Mouse (Mus musculus): Measurements from ENCODE around the gene Gm42906. TPM values are rescaled to one million over a fixed set of nuclear protein-coding genes. Genes with fewer than 3 reads are reported as not detected.

The Gm42906 gene
- polyA plus RNA-seq, 1 experiment from 2014 or later, result not detected

DNA sequence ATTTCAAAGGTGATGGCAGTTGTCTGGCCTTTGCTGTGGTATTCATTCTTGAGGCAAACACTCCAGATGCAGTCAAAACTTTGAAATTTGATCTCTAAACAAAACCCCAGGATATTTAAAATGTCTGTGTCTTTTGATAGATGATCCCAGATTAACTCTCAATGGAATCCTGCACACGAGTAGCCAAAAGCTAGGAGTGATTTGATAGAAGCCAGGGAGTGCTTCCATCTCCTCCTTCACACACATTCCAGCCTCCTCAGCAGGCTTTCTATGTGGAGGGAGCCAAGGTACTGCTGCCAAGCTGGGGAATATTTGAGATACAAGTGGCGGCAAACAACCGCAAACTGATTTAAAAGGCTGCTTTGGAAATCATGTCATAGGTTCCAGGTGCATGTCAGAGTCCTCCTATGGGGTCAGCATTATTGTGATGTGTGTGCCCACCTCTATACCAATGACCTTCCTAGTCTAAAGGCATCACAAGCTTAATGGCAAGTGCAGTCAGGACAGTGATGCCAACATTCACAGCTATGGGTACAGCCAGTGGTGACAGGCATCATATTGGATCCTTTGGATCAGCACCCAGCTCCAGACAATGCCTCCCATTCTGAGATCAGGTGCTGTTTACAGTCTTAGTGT is 234.0 kb downstream of the Gm42906 start:
- Histone ChIP-seq H3K4me3 (ENCODE audit: low read length) (no peak overlapping the region), H3K9me3 (ENCODE audit: control insufficient read depth, low read length) (no peaks in the 10 kb centered on the region), H3K9ac (ENCODE audit: low read length) (no peak overlapping the region), H3K4me1 (replicated peaks; ENCODE audit: control insufficient read depth, insufficient read depth, low read length) (peaks cover 9% of the 10 kb centered on the region; the same call in 1 of the 2 replicates), H3K36me3 (ENCODE audit: control insufficient read depth, insufficient read depth, low read length) (no peaks in the 10 kb centered on the region), H3K4me2 (ENCODE audit: low read depth, low read length) (no peak overlapping the region), H3K27me3 (ENCODE audit: control insufficient read depth, insufficient read depth, low read depth, low read length) (no peaks in the 10 kb centered on the region), H3K27ac (ENCODE audit: low read length) (no peak overlapping the region)
- whole genome bisulfite sequencing, result 32% methylated on average over 3 of the region's 3 CpGs
- ATAC-seq (ENCODE audit: low read depth), result peak; percentile 44

GRCm38 (mm10) chr5:151192266-151192665 is 235.7 kb downstream of the Gm42906 start:
- no peak overlapping the region for H3K4me2 ChIP-seq (ENCODE audit: low read depth, low read length)
- H3K27ac ChIP-seq (ENCODE audit: low read length), result no peak overlapping the region
- 58% methylated on average over 2 of the region's 2 CpGs for WGBS
- ATAC-seq (ENCODE audit: low read depth), result no peak
- peaks cover 9% of the 10 kb centered on the region; the same call in 1 of the 2 replicates for H3K4me1 ChIP-seq (replicated peaks; ENCODE audit: control insufficient read depth, insufficient read depth, low read length)
- no peaks in the 10 kb centered on the region for H3K9me3 ChIP-seq (ENCODE audit: control insufficient read depth, low read length)
- no peaks in the 10 kb centered on the region for H3K27me3 ChIP-seq (ENCODE audit: control insufficient read depth, insufficient read depth, low read depth, low read length)
- no peak overlapping the region for H3K4me3 ChIP-seq (ENCODE audit: low read length)
- no peaks in the 10 kb centered on the region for H3K36me3 ChIP-seq (ENCODE audit: control insufficient read depth, insufficient read depth, low read length)
- no peak overlapping the region for H3K9ac ChIP-seq (ENCODE audit: low read length)

- Histone ChIP-seq H3K36me3 (ENCODE audit: control insufficient read depth, insufficient read depth, low read length) (no peaks in the 10 kb centered on the region), H3K4me3 (ENCODE audit: low read length) (no peak overlapping the region), H3K4me1 (replicated peaks; ENCODE audit: control insufficient read depth, insufficient read depth, low read length) (peaks cover 6% of the 10 kb centered on the region; the same call in 1 of the 2 replicates), H3K9ac (ENCODE audit: low read length) (no peak overlapping the region), H3K27me3 (ENCODE audit: control insufficient read depth, insufficient read depth, low read depth, low read length) (no peaks in the 10 kb centered on the region), H3K4me2 (ENCODE audit: low read depth, low read length) (peak overlapping the region; percentile 85), H3K27ac (ENCODE audit: low read length) (no peak overlapping the region), H3K9me3 (ENCODE audit: control insufficient read depth, low read length) (no peaks in the 10 kb centered on the region)
- WGBS, result 66% methylated on average over 5 of the region's 5 CpGs
- no peak for ATAC-seq (ENCODE audit: low read depth)
Observed at GRCm38 (mm10) chr5:151190764-151191163, 237.2 kb downstream of the Gm42906 start.

GRCm38 (mm10) chr5:151189789-151190378 is 238.1 kb downstream of the Gm42906 start:
- Histone ChIP-seq H3K9me3 (ENCODE audit: control insufficient read depth, low read length) (no peaks in the 10 kb centered on the region), H3K27me3 (ENCODE audit: control insufficient read depth, insufficient read depth, low read depth, low read length) (no peaks in the 10 kb centered on the region), H3K4me2 (ENCODE audit: low read depth, low read length) (peak overlapping the region; percentile 85), H3K4me3 (ENCODE audit: low read length) (peak overlapping the region; percentile 85), H3K9ac (ENCODE audit: low read length) (peak overlapping the region; percentile 82), H3K27ac (ENCODE audit: low read length) (peak overlapping the region; percentile 85), H3K4me1 (replicated peaks; ENCODE audit: control insufficient read depth, insufficient read depth, low read length) (peaks cover 8% of the 10 kb centered on the region; the same call in 1 of the 2 replicates), H3K36me3 (ENCODE audit: control insufficient read depth, insufficient read depth, low read length) (no peaks in the 10 kb centered on the region)
- WGBS, result under 1% methylated on average over 27 of the region's 27 CpGs
- ATAC-seq (ENCODE audit: low read depth), result peak; percentile 95

- no peaks in the 10 kb centered on the region for H3K9me3 ChIP-seq (ENCODE audit: control insufficient read depth, low read length)
- peak overlapping the region; percentile 82 for H3K9ac ChIP-seq (ENCODE audit: low read length)
- H3K4me1 ChIP-seq (replicated peaks; ENCODE audit: control insufficient read depth, insufficient read depth, low read length), result peaks cover 8% of the 10 kb centered on the region; the same call in 1 of the 2 replicates
- H3K27ac ChIP-seq (ENCODE audit: low read length), result peak overlapping the region; percentile 85
- H3K36me3 ChIP-seq (ENCODE audit: control insufficient read depth, insufficient read depth, low read length), result no peaks in the 10 kb centered on the region
- WGBS, result 7% methylated on average over 3 of the region's 3 CpGs
- peak overlapping the region; percentile 85 for H3K4me2 ChIP-seq (ENCODE audit: low read depth, low read length)
- no peaks in the 10 kb centered on the region for H3K27me3 ChIP-seq (ENCODE audit: control insufficient read depth, insufficient read depth, low read depth, low read length)
- no peak for ATAC-seq (ENCODE audit: low read depth)
- peak overlapping the region; percentile 85 for H3K4me3 ChIP-seq (ENCODE audit: low read length)
Observed at GRCm38 (mm10) chr5:151189321-151189720, 238.6 kb downstream of the Gm42906 start.

DNA sequence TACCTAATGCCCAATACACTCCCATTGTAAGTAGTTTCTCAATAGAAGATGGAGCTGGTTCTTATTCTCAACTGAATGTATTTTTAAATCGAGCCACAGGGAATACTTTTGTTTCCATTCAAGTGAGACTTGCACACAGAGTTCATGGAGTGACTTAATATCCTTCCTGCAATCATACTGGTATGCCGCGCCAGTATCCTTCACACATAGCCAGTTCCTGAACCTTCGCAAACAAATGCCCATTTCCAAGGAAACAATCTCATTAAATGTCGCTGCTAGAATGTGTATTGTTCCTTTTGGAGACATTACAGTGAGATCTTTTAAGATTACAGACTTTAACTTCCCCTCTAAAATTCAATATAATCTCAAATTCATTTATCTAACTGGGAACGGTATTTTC is 239.3 kb downstream of the Gm42906 start:
- no peaks in the 10 kb centered on the region for H3K9me3 ChIP-seq (ENCODE audit: control insufficient read depth, low read length)
- no peak overlapping the region for H3K9ac ChIP-seq (ENCODE audit: low read length)
- WGBS, result 62% methylated on average over 6 of the region's 6 CpGs
- peak overlapping the region; percentile 24 for H3K4me3 ChIP-seq (ENCODE audit: low read length)
- H3K27me3 ChIP-seq (ENCODE audit: control insufficient read depth, insufficient read depth, low read depth, low read length), result no peaks in the 10 kb centered on the region
- H3K27ac ChIP-seq (ENCODE audit: low read length), result no peak overlapping the region
- H3K4me2 ChIP-seq (ENCODE audit: low read depth, low read length), result peak overlapping the region; percentile 85
- peaks cover 9% of the 10 kb centered on the region for H3K4me1 ChIP-seq (replicated peaks; ENCODE audit: control insufficient read depth, insufficient read depth, low read length)
- ATAC-seq (ENCODE audit: low read depth), result no peak
- H3K36me3 ChIP-seq (ENCODE audit: control insufficient read depth, insufficient read depth, low read length), result no peaks in the 10 kb centered on the region

DNA sequence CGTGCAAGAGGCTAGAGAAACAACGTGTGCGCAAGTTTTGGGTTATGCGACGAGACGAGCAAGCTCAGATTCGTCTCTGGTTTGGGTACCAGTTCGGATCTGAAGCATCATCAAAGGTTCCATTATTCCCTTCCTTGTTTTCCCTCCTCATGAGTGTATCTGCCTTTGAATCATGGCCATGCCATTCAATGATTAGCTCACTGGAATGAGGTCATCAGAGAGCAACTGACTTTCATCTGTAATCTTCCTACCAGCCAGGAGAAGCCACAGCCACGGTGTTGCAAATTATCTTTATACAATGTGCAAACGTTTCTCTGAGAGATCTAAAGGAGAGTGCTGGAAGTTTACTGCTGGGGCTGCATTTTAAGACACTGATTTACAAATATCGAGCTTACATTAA is 240.6 kb downstream of the Gm42906 start:
- 77% methylated on average over 11 of the region's 11 CpGs for whole genome bisulfite sequencing
- ATAC-seq (ENCODE audit: low read depth), result no peak

DNA sequence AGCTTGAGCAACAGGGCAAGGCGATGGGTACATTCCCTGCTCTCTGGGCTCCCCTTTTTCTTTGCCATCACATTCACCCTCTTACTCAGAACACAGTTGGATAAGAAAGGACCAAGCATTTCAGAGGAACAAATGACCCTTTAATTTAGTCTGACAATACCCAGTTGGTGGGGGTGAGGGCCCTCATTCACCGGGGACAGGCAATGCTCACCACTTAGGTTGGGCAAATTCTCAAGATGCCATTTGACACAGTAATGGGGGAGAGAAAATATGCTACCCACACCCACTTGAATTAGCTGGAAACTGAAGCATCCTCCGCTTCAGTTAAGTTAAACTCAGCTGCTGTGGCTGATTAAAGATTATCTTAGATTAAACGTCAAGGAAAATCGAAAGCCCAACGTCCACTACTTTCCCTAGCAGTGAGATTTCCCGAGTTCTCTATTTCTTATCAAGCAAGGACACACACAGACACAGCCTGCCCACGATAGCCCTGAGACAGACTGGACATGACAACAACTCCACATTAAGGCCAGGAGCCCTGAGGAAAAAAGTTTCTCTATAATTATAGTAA is 242.6 kb downstream of the Gm42906 start:
- peak overlapping the region; percentile 15 for H3K27ac ChIP-seq (ENCODE audit: low read length)
- ATAC-seq (ENCODE audit: low read depth), result no peak

More for the DNA sequence above, 240.6 kb downstream of the Gm42906 start:
- Histone ChIP-seq H3K27ac (ENCODE audit: low read length) (no peak overlapping the region), H3K4me2 (ENCODE audit: low read depth, low read length) (no peak overlapping the region), H3K36me3 (ENCODE audit: control insufficient read depth, insufficient read depth, low read length) (no peaks in the 10 kb centered on the region), H3K27me3 (ENCODE audit: control insufficient read depth, insufficient read depth, low read depth, low read length) (no peaks in the 10 kb centered on the region), H3K9me3 (ENCODE audit: control insufficient read depth, low read length) (no peaks in the 10 kb centered on the region), H3K4me3 (ENCODE audit: low read length) (no peak overlapping the region), H3K9ac (ENCODE audit: low read length) (no peak overlapping the region), H3K4me1 (replicated peaks; ENCODE audit: control insufficient read depth, insufficient read depth, low read length) (peaks cover 13% of the 10 kb centered on the region)

DNA sequence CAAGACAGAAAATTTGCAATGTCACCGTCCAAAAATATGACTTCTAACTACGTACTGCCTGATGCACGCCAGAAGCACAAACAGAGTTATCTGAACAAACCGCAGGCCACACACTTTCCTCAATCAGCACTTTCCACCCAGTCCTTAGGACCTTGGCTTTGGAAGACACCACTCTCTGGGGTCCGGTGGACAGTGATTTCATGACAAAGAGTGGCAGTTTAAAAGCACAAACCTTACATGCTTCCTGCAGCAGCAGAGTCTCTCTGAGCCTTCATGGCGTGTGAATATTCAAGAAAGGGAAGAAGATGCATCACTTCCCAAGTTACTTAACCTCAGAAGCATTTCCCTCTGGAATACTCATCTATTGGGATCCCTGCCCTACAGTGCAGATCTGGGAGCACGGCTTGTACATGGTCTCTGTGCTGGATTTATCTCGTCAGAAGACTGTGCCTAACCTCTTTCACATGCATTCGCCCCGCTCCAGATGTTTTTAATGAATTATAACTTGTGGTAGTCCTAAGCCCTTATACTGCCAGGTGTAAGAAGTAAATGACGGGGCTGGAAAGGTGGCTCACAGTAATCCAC is 244.2 kb downstream of the Gm42906 start:
- 0 out of 2 replicates have a peak overlapping the region, but pooled peaks have one; percentile 6 for H3K27ac ChIP-seq (ENCODE audit: low read length)
- H3K4me1 ChIP-seq (replicated peaks; ENCODE audit: control insufficient read depth, insufficient read depth, low read length), result peaks cover 13% of the 10 kb centered on the region
- no peak overlapping the region for H3K4me3 ChIP-seq (ENCODE audit: low read length)
- 73% methylated on average over 11 of the region's 11 CpGs for WGBS
- H3K36me3 ChIP-seq (ENCODE audit: control insufficient read depth, insufficient read depth, low read length), result no peaks in the 10 kb centered on the region
- ATAC-seq (ENCODE audit: low read depth), result no peak
- no peak overlapping the region for H3K9ac ChIP-seq (ENCODE audit: low read length)
- no peaks in the 10 kb centered on the region for H3K27me3 ChIP-seq (ENCODE audit: control insufficient read depth, insufficient read depth, low read depth, low read length)
- H3K9me3 ChIP-seq (ENCODE audit: control insufficient read depth, low read length), result no peaks in the 10 kb centered on the region
- no peak overlapping the region for H3K4me2 ChIP-seq (ENCODE audit: low read depth, low read length)

More for the DNA sequence above, 242.6 kb downstream of the Gm42906 start:
- Histone ChIP-seq H3K27me3 (ENCODE audit: control insufficient read depth, insufficient read depth, low read depth, low read length) (no peaks in the 10 kb centered on the region), H3K4me1 (replicated peaks; ENCODE audit: control insufficient read depth, insufficient read depth, low read length) (peaks cover 16% of the 10 kb centered on the region), H3K4me2 (ENCODE audit: low read depth, low read length) (no peak overlapping the region), H3K9me3 (ENCODE audit: control insufficient read depth, low read length) (no peaks in the 10 kb centered on the region), H3K9ac (ENCODE audit: low read length) (no peak overlapping the region), H3K4me3 (ENCODE audit: low read length) (no peak overlapping the region), H3K36me3 (ENCODE audit: control insufficient read depth, insufficient read depth, low read length) (no peaks in the 10 kb centered on the region)
- 51% methylated on average over 8 of the region's 8 CpGs for WGBS

Data from lung, embryonic 16.5 days (tissue).